Mouse (Mus musculus) myocyte (in vitro differentiated cells): ENCODE measurements around the gene Pdilt.

Source experiments
- CEBPB ChIP-seq: IDR thresholded peaks from 2 replicates; pipeline ENCODE4 v1.6.1; 2011; ENCODE audit warnings: mild to moderate bottlenecking, moderate library complexity; ENCODE audit not compliant: poor library complexity, insufficient read depth, severe bottlenecking
- MYOG ChIP-seq, 3 experiments: IDR thresholded peaks; one replicate each; pipeline ENCODE4 v1.6.1; 2011; ENCODE audit warnings: control low read depth in 2 of 3, low read depth in 2 of 3, mild to moderate bottlenecking in 2 of 3; ENCODE audit not compliant: insufficient read length in 2 of 3, control insufficient read depth in 1 of 3, insufficient read depth in 1 of 3
- POLR2A ChIP-seq: IDR thresholded peaks from one replicate; pipeline ENCODE4 v1.6.1; 2011; ENCODE audit warnings: low read depth, mild to moderate bottlenecking, control low read depth, moderate library complexity; ENCODE audit not compliant: insufficient read length
- POLR2AphosphoS2 ChIP-seq: IDR thresholded peaks from one replicate; pipeline ENCODE4 v1.6.1; 2011; ENCODE audit warnings: low read depth, control low read depth; ENCODE audit not compliant: insufficient read length
- USF1 ChIP-seq: IDR thresholded peaks from one replicate; pipeline ENCODE4 v1.6.1; 2011; ENCODE audit warnings: low read depth, mild to moderate bottlenecking, control low read depth, moderate library complexity

- no peak for TF ChIP-seq POLR2A
- no peak for TF ChIP-seq MYOG (IDR thresholded peaks at IDR 0.05; ENCODE audit: control insufficient read depth in 1 of 3, insufficient read depth in 1 of 3, insufficient read length in 2 of 3, low read depth in 2 of 3)
- TF ChIP-seq USF1 = no peak
- TF ChIP-seq POLR2AphosphoS2 = no peak
- TF ChIP-seq CEBPB = no peak
Observed at GRCm38 (mm10) chr7:119484154-119484553, 39.1 kb downstream of the Pdilt start.
